Mouse (Mus musculus): ENCODE measurements around the gene Gja4.

DNA sequence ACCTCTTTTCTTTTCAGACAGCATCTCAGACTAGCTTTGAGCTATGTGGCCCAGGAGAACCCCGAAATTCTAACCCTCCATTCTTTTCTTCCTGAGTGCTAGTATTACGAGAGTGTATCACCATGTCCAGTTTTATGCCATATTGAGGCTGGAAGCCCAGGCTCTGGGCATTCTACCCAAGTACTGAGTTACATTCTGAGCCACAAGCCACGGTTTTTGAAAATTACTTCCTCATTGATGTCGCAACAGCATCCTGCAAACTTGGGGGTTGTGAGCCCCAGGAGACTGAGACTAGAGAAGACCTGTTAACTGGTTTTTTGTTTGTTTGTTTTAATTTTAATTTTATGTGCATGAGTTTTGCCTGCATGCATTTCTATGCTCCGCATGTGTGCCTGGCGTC, 13.9 kb upstream of the Gja4 start:
- TF ChIP-seq CTCF (IDR thresholded peaks at IDR 0.05; ENCODE audit: insufficient read depth, low read length) (no peak), POLR2A (IDR thresholded peaks at IDR 0.05; ENCODE audit: borderline replicate concordance, extremely low read depth, low read depth, low read length) (no peak)

Data from lung, adult 2 months (tissue).